Mouse (Mus musculus) macrophage (primary cell): ENCODE data around the gene Prkci. TPM values are rescaled to one million over a fixed set of nuclear protein-coding genes. Genes with fewer than 3 reads are reported as not detected.
A peak's percentile ranks its signal among the peaks of the same experiment; 100 is the strongest.

Experiments
- H3K27ac ChIP-seq: fragments of 350-480 bp; formaldehyde crosslinking; 2 replicates; pipeline ENCODE4 v1.9.0; 2021
- H3K36me3 ChIP-seq: fragments of 350-480 bp; formaldehyde crosslinking; 2 replicates; pipeline ENCODE4 v1.9.0; 2021; ENCODE audit errors: inconsistent target
- H3K4me3 ChIP-seq: fragments of 350-480 bp; formaldehyde crosslinking; 2 replicates; pipeline ENCODE4 v1.9.0; 2021; ENCODE audit errors: inconsistent target
- H3K79me2 ChIP-seq: fragments of 350-480 bp; formaldehyde crosslinking; 2 replicates; pipeline ENCODE4 v1.9.0; 2021; ENCODE audit errors: inconsistent target
- WGBS: methylation state at CpG from one replicate; pipeline ENCODE4 v1.1.7; 2026; ENCODE audit warnings: inconsistent platforms; ENCODE audit not compliant: missing documents; 5-methylcytosine and 5-hydroxymethylcytosine counted together
- polyA plus RNA-seq: library from polyadenylated mRNA; stranded (reverse); fragments of 250-400 nt; gene quantifications from 3 replicates; pipeline ENCODE4 v1.2.4, GENCODE M21; 2018; ENCODE audit warnings: inconsistent platforms

Gene Prkci
- polyA plus RNA-seq, 1 experiment from 2014 or later: 13.3 TPM

- 8% methylated on average over 22 of the region's 33 CpGs for WGBS
- Histone ChIP-seq H3K79me2 (peaks cover 52% of the 10 kb centered on the region), H3K27ac (peak overlapping the region; percentile 27), H3K4me3 (peak overlapping the region; percentile 50), H3K36me3 (no peaks in the 10 kb centered on the region)
These were observed 100.1 kb downstream of the Prkci start for GRCm38 (mm10) chr3:31095491-31096154.

- Histone ChIP-seq H3K36me3 (no peaks in the 10 kb centered on the region), H3K79me2 (peaks cover 60% of the 10 kb centered on the region), H3K4me3 (peak overlapping the region; percentile 50), H3K27ac (peak overlapping the region; percentile 27; the same call in 1 of the 2 replicates)
- WGBS: 85% methylated on average over 8 of the region's 10 CpGs
These were observed 100.9 kb downstream of the Prkci start for GRCm38 (mm10) chr3:31096155-31097101.

GRCm38 (mm10) chr3:31097102-31097720 is 101.7 kb downstream of the Prkci start:
- peaks cover 68% of the 10 kb centered on the region for H3K79me2 ChIP-seq
- no peaks in the 10 kb centered on the region for H3K36me3 ChIP-seq
- no peak overlapping the region for H3K27ac ChIP-seq
- no peak overlapping the region for H3K4me3 ChIP-seq
- WGBS: 93% methylated on average over 13 of the region's 13 CpGs

- Histone ChIP-seq H3K4me3 (no peak overlapping the region), H3K27ac (no peak overlapping the region), H3K36me3 (no peaks in the 10 kb centered on the region), H3K79me2 (peaks cover 76% of the 10 kb centered on the region)
- 93% methylated on average over 11 of the region's 11 CpGs for WGBS
These were observed 102.4 kb downstream of the Prkci start for GRCm38 (mm10) chr3:31097976-31098375.

GRCm38 (mm10) chr3:31098556-31098955 is 103.0 kb downstream of the Prkci start:
- H3K4me3 ChIP-seq: no peak overlapping the region
- 92% methylated on average over 1 of the region's 1 CpGs for WGBS

GRCm38 (mm10) chr3:31100026-31100425 is 104.5 kb downstream of the Prkci start:
- no peak overlapping the region for H3K4me3 ChIP-seq
- peaks cover 96% of the 10 kb centered on the region for H3K79me2 ChIP-seq
- no peak overlapping the region for H3K27ac ChIP-seq
- H3K36me3 ChIP-seq: no peaks in the 10 kb centered on the region
- 88% methylated on average over 5 of the region's 5 CpGs for WGBS

More at GRCm38 (mm10) chr3:31098556-31098955, 103.0 kb downstream of the Prkci start:
- Histone ChIP-seq H3K79me2 (peaks cover 82% of the 10 kb centered on the region), H3K27ac (no peak overlapping the region), H3K36me3 (no peaks in the 10 kb centered on the region)

GRCm38 (mm10) chr3:31100802-31101201 is 105.3 kb downstream of the Prkci start:
- peaks cover 100% of the 10 kb centered on the region for H3K79me2 ChIP-seq
- no peak overlapping the region for H3K4me3 ChIP-seq
- 100% methylated on average over 3 of the region's 3 CpGs for WGBS
- no peaks in the 10 kb centered on the region for H3K36me3 ChIP-seq
- H3K27ac ChIP-seq: no peak overlapping the region

Other genes with a start within 250 kb of the Prkci start
- gene Samd7, start 249.5 kb upstream of the Prkci start, polyA plus RNA-seq: not detected in 3 replicates
- gene Sec62, start 202.9 kb upstream of the Prkci start, polyA plus RNA-seq: 60.6 to 83.2 TPM (median 66.4 TPM) in 3 replicates
- 13.3 to 29.8 TPM (median 20.6 TPM) in 3 replicates for gene Gpr160, start 139.8 kb upstream of the Prkci start, polyA plus RNA-seq
- gene Phc3, start 26.3 kb upstream of the Prkci start, polyA plus RNA-seq: 12.6 to 15.8 TPM (median 13.7 TPM) in 3 replicates
- gene Skil, start 99.3 kb downstream of the Prkci start, polyA plus RNA-seq: 8.7 to 24.6 TPM (median 11.8 TPM) in 3 replicates
- gene Cldn11, start 154.2 kb downstream of the Prkci start, polyA plus RNA-seq: not detected in 3 replicates